Mouse (Mus musculus) lung, postnatal 36 days (tissue): ENCODE results near the gene Chchd6.
A peak's percentile ranks its signal among the peaks of the same experiment; 100 is the strongest.

Experiments used
- DNase-seq: peaks from one replicate; pipeline ENCODE4 v3.0.0; 2022; ENCODE audit warnings: mixed read lengths

Chchd6 gene

GRCm38 (mm10) chr6:89595018-89595776, at the start of gene Chchd6:
Gene Chchd6 (minus strand): TSS chr6:89595652.
- peak; percentile 97 for DNase-seq

- DNase-seq, result peak; percentile 97
Measured at GRCm38 (mm10) chr6:89644271-89645075, 49.0 kb upstream of the Chchd6 start.

GRCm38 (mm10) chr6:89643798-89644270, 48.4 kb upstream of the Chchd6 start, which contains the start of gene Txnrd3:
Gene Txnrd3 (plus strand): TSS chr6:89643988.
- DNase-seq, result peak; percentile 96

DNA sequence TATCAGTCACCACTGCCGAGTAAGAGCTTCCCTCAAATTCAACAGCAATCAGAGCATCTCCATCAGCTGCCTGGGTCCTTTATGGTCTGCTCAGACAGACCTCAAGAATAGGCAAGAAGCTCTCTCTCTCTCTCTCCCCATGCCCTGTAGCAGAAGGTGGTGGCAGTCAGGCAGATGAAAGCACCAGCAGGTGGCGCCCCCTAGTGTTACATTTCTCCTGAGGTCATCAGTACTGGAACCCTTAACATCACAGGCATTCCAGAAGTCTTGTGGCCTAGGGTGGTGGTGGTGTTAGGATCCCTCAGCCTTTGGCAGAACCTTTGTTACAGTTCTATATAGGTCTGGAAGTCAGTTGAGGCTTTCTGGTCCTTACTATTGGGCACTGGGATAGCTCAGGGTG, 43.6 kb upstream of the Chchd6 start:
- DNase-seq, result peak; percentile 77

GRCm38 (mm10) chr6:89637977-89638376, 42.5 kb upstream of the Chchd6 start:
- no peak for DNase-seq

- no peak for DNase-seq
Measured at GRCm38 (mm10) chr6:89634400-89634799, 38.9 kb upstream of the Chchd6 start.

- DNase-seq, result no peak
Measured at GRCm38 (mm10) chr6:89633115-89633514, 37.7 kb upstream of the Chchd6 start.

GRCm38 (mm10) chr6:89631809-89632562, 36.5 kb upstream of the Chchd6 start:
- peak; percentile 95 for DNase-seq

DNA sequence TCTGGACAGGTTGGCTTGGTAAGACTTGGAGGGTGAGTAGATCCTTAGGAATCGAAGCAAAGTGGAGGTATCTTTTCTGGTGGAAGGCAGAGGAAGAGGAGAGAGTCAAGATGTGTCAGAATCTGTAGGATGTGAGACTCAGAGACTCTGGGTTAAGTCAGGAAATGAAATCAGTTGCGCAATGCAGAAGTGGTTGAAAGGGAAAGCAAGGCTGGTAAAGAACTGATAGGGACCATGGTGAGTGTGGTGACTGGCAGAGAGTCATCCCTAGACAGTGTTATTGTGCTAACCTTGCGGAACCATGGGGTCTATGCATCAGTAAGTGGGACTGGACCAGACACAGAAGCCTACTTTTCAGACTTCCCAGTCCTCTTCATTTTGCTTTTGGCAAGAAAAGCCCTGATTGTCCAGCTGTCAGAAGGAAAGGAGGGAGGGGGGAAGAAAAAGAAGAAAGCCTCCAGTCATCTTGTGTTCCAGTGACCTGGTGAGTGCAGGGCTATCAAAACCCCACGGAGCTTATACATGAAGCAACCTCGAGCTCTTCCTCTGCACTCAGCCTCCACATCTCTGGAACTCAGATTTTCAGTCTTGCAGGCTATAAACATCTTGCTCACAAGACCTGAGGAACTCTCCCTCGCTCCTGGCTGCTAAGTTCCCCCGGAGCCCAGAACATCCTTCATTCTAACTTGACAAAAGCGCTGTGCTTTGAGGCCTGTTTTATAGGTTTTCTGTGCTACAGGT, 32.8 kb upstream of the Chchd6 start:
- no peak for DNase-seq

- no peak for DNase-seq
Measured at GRCm38 (mm10) chr6:89622647-89623046, 27.2 kb upstream of the Chchd6 start.

- DNase-seq, result no peak
Measured at GRCm38 (mm10) chr6:89615373-89615755, 19.9 kb upstream of the Chchd6 start.

DNA sequence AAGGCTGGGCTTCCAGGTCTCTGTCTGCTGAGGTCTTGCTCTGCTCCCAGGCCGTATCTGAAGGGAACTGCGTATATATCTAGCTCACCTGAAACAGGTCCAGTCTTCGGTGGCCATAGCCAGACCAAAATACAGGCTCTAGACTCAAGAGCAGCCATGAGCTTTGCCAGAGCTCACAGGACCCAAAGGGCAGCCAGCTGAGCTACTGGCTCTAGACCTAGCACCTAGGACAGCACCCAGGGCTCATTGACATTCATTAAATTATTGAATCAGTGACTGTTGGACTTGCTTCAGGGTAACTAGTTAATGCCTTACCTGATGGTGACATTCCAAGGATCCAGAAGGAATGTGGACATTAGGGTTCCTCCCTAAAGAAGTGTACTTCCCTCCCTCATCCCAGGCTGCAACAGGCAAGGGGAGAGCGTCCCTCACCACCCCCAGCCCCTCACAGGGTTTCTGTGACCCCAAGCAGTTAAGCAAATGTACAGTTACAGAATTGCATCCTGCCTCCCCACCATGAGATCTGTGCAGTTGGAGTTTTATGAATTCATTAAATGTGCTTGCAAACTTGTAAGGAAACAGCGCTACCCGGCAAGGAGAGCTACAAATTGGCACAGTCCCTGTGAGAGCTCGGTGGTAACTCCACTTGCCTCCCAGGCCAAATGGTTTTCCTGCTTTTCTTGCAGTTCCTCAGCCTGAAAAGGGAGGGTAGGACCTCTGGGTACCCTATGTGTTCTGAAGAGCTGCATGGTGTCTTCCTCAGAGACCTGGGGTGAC, 19.3 kb upstream of the Chchd6 start:
- DNase-seq, result no peak

DNA sequence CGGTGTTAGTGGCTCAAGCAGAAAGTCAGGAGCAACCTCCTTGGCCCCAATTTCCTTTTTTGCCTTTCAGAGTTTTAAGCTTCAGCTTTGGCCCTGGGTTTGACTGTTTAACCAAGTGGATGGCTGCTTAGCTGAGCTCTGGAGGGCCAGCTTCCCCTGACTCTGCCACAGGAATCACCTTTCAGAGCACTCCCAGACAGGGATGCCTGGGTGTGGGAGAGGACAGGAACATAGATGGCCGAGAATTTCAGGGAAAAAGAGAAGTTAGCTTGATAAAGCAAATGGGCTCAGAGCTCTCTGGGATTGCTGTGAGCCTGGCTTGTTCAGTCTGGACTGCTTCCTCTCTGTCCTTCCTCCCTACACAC, 18.6 kb upstream of the Chchd6 start:
- DNase-seq, result no peak

GRCm38 (mm10) chr6:89613336-89614106, 18.1 kb upstream of the Chchd6 start:
- no peak for DNase-seq

GRCm38 (mm10) chr6:89607999-89608398, 12.5 kb upstream of the Chchd6 start:
- peak; percentile 18 for DNase-seq

DNA sequence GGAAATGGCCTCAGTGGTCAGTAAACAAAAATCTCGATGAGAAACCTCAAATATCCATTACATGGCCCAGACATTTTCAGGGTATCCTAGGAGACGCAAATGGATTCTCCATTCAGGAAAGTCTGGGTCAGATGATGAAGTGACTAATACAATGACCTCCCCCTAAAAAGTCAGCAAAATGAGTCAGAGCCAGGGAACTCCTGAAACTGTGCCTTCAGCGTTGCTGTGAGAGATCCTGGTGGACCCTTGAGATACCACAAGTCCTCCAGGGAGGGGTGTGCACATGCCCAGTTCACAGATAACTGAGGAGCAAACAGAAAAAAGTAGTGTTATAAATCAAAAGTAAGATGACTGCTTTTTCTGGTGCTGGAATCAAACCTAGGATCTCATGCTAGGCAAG, 10.6 kb upstream of the Chchd6 start:
- no peak for DNase-seq

- no peak for DNase-seq
Measured at GRCm38 (mm10) chr6:89596510-89596909, 1.1 kb upstream of the Chchd6 start.

DNA sequence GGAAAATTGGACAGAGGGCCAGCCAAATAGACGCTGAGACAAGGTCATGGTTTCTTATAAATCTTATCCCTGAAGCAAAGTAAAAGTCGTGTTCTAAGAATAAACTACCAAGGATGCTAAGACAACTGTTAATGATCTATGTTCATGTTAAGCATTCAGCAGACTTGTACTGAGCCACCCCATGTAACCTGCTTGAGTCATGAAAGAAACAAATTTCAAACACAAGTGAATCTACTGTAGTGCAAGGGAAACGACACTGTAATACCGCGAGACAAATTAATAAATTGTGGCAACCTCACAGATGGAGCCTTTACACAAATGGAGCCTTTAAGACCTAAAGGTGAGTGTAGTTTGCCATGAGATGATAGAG, 310 bp upstream of the Chchd6 start:
- DNase-seq, result no peak

DNA sequence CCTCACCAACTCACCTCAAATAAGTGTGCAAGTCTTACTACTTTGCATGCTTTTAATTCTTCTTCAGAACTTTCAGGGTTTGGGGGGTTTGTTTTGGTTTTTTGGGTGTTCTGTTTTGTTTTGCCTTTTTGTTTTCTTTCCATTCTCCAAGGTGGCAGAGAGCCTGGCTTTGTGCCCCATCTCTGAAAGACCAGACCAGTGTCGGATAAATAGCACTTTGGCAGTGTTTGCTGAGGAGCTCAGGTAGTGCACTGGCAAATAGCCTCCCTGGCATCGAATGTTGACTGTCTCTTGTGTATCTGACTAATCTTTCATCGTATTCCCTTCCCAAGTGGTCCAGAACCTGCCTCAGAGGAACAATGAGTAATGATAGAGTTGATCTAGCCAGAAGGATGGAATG, 3.4 kb downstream of the Chchd6 start:
- DNase-seq, result no peak

DNA sequence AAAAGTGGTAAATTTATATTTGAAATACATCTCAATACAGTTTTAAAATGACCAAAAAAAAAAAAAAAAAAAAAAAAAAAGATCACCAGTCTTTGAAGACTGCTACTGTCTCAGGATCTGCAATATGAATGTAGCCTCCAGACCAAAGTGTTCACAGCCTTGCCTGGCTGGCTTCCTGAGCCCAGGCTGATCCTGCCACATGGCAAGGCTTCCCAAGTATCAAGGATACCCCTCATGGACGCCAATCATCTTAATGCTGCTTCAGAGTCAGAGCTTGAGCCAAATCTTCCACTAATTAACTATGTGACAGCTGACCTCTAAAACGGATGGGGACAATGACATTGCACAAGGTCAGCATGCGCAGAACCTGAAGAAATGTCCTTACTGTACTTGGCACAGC, 3.9 kb downstream of the Chchd6 start:
- no peak for DNase-seq

DNA sequence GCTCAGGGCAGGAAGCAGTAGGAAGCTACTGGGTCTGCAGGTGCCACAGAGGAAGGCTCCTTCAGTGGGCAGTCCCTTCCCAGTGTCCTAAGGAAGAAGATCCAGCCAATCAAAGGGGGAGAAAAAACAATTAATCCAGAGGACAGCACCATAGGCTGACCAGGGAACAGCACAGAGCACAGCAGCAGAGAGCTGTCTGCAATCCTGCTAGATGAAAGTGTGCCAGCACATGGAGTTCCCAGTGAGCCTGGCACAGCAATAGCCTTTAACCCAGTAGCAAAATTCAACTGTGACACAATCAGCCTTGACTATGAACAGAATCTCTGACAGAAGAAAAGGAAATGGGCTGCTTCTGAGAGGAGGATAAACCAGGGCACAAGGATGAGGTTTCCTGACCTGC, 9.8 kb downstream of the Chchd6 start:
- no peak for DNase-seq
